ENCODE assay signal across 18 mouse cellular contexts in the genomic region with DNA sequence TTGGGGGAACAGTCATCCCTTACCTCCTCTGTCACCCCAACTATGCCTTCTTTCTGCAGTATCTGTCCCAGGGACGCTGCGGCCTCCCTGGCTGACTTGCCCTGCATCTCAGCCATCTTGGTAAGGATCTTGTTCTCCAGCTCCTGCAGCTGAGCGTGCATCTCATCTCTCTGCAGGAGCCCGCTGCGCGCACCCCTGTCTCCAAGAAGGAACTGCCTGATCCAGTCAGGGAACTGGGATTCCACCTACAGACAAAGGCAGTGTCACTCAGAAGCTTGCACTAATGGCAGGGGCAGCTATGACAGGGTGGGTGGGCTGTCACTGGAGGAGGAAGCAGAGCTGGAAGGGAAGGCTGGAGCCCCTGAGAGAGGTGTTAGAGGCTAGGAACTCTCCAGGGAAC. TPM values are rescaled to one million over a fixed set of nuclear protein-coding genes. Genes with fewer than 3 reads are reported as not detected.
DNase-seq lines count a peak whose midpoint lies in the region; ATAC-seq and TF ChIP-seq lines count a peak whose summit lies in the region.
"Had no signal": no experiment of that assay in that cellular context is flagged by ENCODE, and none has a peak within 500 bp of the region (broad histone marks: within the 10 kb centered on the region; RNA-seq: fewer than 3 reads in every experiment).

No protein-coding gene starts in this region.

- no peaks in the 10 kb centered on the region for H3K9me3 ChIP-seq in forebrain, embryonic 10.5 days
- H3K9me3 ChIP-seq in forebrain, embryonic 14.5 days (replicated peaks; ENCODE audit: control insufficient read depth, low read length) = no peaks in the 10 kb centered on the region
- H3K9me3 ChIP-seq in hindbrain, postnatal 0 days (ENCODE audit: low read length) = no peaks in the 10 kb centered on the region
- H3K9me3 ChIP-seq: G1E; intestine, embryonic 15.5 days had no signal

- no peak for TF ChIP-seq CTCF in hindbrain, postnatal 0 days (IDR thresholded peaks at IDR 0.05; ENCODE audit: low read depth)

- peaks cover 5% of the 10 kb centered on the region for H3K4me1 ChIP-seq in forebrain, embryonic 10.5 days
- H3K4me1 ChIP-seq in forebrain, embryonic 14.5 days (ENCODE audit: control insufficient read depth, insufficient read depth, low read length) = no peaks in the 10 kb centered on the region
- no peaks in the 10 kb centered on the region for H3K4me1 ChIP-seq in hindbrain, postnatal 0 days (ENCODE audit: insufficient read depth, low read length)
- H3K4me1 ChIP-seq: intestine, embryonic 15.5 days had no signal

- H3K36me3 ChIP-seq in forebrain, embryonic 10.5 days (replicated peaks) = peaks cover 84% of the 10 kb centered on the region
- peaks cover 91% of the 10 kb centered on the region for H3K36me3 ChIP-seq in forebrain, embryonic 14.5 days (ENCODE audit: control insufficient read depth, insufficient read depth, low read length)
- H3K36me3 ChIP-seq in hindbrain, postnatal 0 days (ENCODE audit: insufficient read depth, low read length) = peaks cover 51% of the 10 kb centered on the region

- peak overlapping the region; percentile 26; the same call in 1 of the 2 replicates for H3K27ac ChIP-seq in forebrain, embryonic 10.5 days
- H3K27ac ChIP-seq in forebrain, embryonic 14.5 days (ENCODE audit: low read depth, low read length) = no peak overlapping the region; the same call in 1 of the 2 replicates
- peak overlapping the region; percentile 20; the same call in 1 of the 2 replicates for H3K27ac ChIP-seq in hindbrain, postnatal 0 days
- H3K27ac ChIP-seq: intestine, embryonic 15.5 days had no signal

- no peak overlapping the region for H3K4me3 ChIP-seq in forebrain, embryonic 10.5 days
- no peak overlapping the region for H3K4me3 ChIP-seq in forebrain, embryonic 14.5 days (ENCODE audit: low read depth, low read length)
- no peak overlapping the region for H3K4me3 ChIP-seq in hindbrain, postnatal 0 days (ENCODE audit: low read length)
- H3K4me3 ChIP-seq: intestine, embryonic 15.5 days had no signal

- H3K9ac ChIP-seq in forebrain, embryonic 14.5 days (ENCODE audit: low read length) = no peak overlapping the region
- H3K9ac ChIP-seq in hindbrain, postnatal 0 days (replicated peaks; ENCODE audit: low read length) = no peak overlapping the region
- H3K9ac ChIP-seq: intestine, embryonic 15.5 days had no signal

- intact Hi-C loops in left cerebral cortex, postnatal 25 days (cut with DNase I) = no loop called here

- no peak for ATAC-seq in forebrain, embryonic 14.5 days
- no peak for ATAC-seq in hindbrain, postnatal 0 days
- ATAC-seq: activated CD4-positive, CD25-positive, alpha-beta regulatory T cell, adult 4 months had no signal

- WGBS in forebrain, embryonic 10.5 days = 80% methylated on average over 6 of the region's 6 CpGs
- 84% methylated on average over 6 of the region's 6 CpGs for WGBS in forebrain, embryonic 14.5 days
- WGBS in hindbrain, postnatal 0 days = 76% methylated on average over 6 of the region's 6 CpGs

- DNase-seq in forebrain, embryonic 10.5 days (ENCODE audit: extremely low spot score, low spot score) = no peak
- no peak for DNase-seq in forebrain, embryonic 14.5 days (ENCODE audit: low spot score)
- DNase-seq in left cerebral cortex, adult 11 months (ENCODE audit: low spot score) = peak; percentile 54
- DNase-seq in left cerebral cortex, postnatal 25 days (ENCODE audit: low spot score in 2 of 2) = no peak
- DNase-seq in brain, adult 2 months (ENCODE audit: low read depth, low spot score) = peak; percentile 78
- DNase-seq in hindbrain, postnatal 0 days (ENCODE audit: low spot score) = no peak
- no peak for DNase-seq in cerebellum, postnatal 4 days (ENCODE audit: low spot score in 2 of 2)
- DNase-seq: adrenal gland, postnatal 25 days; cerebellum, adult 11-12 months; heart, adult 11 months; heart, postnatal 36 days; lung, adult 18-20 months; lung, postnatal 14 days; thymus, postnatal 36 days had no signal

- H3K27me3 ChIP-seq in forebrain, embryonic 10.5 days (ENCODE audit: poor library complexity, severe bottlenecking) = no peaks in the 10 kb centered on the region
- no peaks in the 10 kb centered on the region for H3K27me3 ChIP-seq in forebrain, embryonic 14.5 days (replicated peaks; ENCODE audit: control insufficient read depth, insufficient read depth, low read length)
- no peaks in the 10 kb centered on the region for H3K27me3 ChIP-seq in hindbrain, postnatal 0 days (ENCODE audit: insufficient read depth, low read length)
- H3K27me3 ChIP-seq: intestine, embryonic 15.5 days had no signal

- H3K4me2 ChIP-seq in forebrain, embryonic 14.5 days (ENCODE audit: low read length) = no peak overlapping the region
- H3K4me2 ChIP-seq in hindbrain, postnatal 0 days (ENCODE audit: low read depth, low read length) = no peak overlapping the region
- H3K4me2 ChIP-seq: intestine, embryonic 15.5 days; liver, embryonic 11.5 days had no signal

RNA-seq across cellular contexts. Expression of gene Sun2, which starts 14.5 kb away (rescaled TPM):
- polyA plus RNA-seq in forebrain, embryonic 10.5 days (2016; fragmentation: Nextera tagmentation; extraction: Ambion mirVana) = 2.0 and 3.4 TPM in 2 replicates
- 4.8 and 7.6 TPM in 2 replicates for polyA plus RNA-seq in forebrain, embryonic 14.5 days (2014; fragmentation: Nextera tagmentation; extraction: Ambion mirVana)
- total RNA-seq in left cerebral cortex, postnatal 25 days (2021) = 10 to 100 TPM; 26.3 to 43.4 TPM
- total RNA-seq in hindbrain, postnatal 0 days (2014; rRNA removed) = 43.6 and 45.4 TPM in 2 replicates
- polyA plus RNA-seq in hindbrain, postnatal 0 days (2015; fragmentation: Nextera tagmentation; extraction: Ambion mirVana) = 4.5 and 5.5 TPM in 2 replicates

RNA-seq across cellular contexts. Expression of gene Gtpbp1, which starts 37.2 kb away (rescaled TPM):
- polyA plus RNA-seq in forebrain, embryonic 10.5 days (2016; fragmentation: Nextera tagmentation; extraction: Ambion mirVana) = 48.3 and 52.5 TPM in 2 replicates
- 36.2 and 43.5 TPM in 2 replicates for polyA plus RNA-seq in forebrain, embryonic 14.5 days (2014; fragmentation: Nextera tagmentation; extraction: Ambion mirVana)
- 10 to 100 TPM; 42.5 to 47.7 TPM for total RNA-seq in left cerebral cortex, postnatal 25 days (2021)
- total RNA-seq in hindbrain, postnatal 0 days (2014; rRNA removed) = 88.2 and 91.7 TPM in 2 replicates
- 36.7 and 38.3 TPM in 2 replicates for polyA plus RNA-seq in hindbrain, postnatal 0 days (2015; fragmentation: Nextera tagmentation; extraction: Ambion mirVana)

RNA-seq across cellular contexts. Expression of gene Josd1, which starts 40.1 kb away (rescaled TPM):
- polyA plus RNA-seq in forebrain, embryonic 10.5 days (2016; fragmentation: Nextera tagmentation; extraction: Ambion mirVana) = 16.6 and 18.6 TPM in 2 replicates
- polyA plus RNA-seq in forebrain, embryonic 14.5 days (2014; fragmentation: Nextera tagmentation; extraction: Ambion mirVana) = 14.7 and 15.2 TPM in 2 replicates
- 10 to 100 TPM; 71.7 to 71.8 TPM for total RNA-seq in left cerebral cortex, postnatal 25 days (2021)
- total RNA-seq in hindbrain, postnatal 0 days (2014; rRNA removed) = 53.3 and 57.9 TPM in 2 replicates
- polyA plus RNA-seq in hindbrain, postnatal 0 days (2015; fragmentation: Nextera tagmentation; extraction: Ambion mirVana) = 18.1 and 20.0 TPM in 2 replicates

RNA-seq across cellular contexts. Expression of gene Dnal4, which starts 49.8 kb away (rescaled TPM):
- 63.3 and 70.8 TPM in 2 replicates for polyA plus RNA-seq in forebrain, embryonic 10.5 days (2016; fragmentation: Nextera tagmentation; extraction: Ambion mirVana)
- 96.1 and 101 TPM in 2 replicates for polyA plus RNA-seq in forebrain, embryonic 14.5 days (2014; fragmentation: Nextera tagmentation; extraction: Ambion mirVana)
- total RNA-seq in left cerebral cortex, postnatal 25 days (2021) = 10 to 100 TPM; 46.7 to 54.9 TPM
- 42.7 and 50.3 TPM in 2 replicates for total RNA-seq in hindbrain, postnatal 0 days (2014; rRNA removed)
- polyA plus RNA-seq in hindbrain, postnatal 0 days (2015; fragmentation: Nextera tagmentation; extraction: Ambion mirVana) = 54.0 and 56.7 TPM in 2 replicates

RNA-seq across cellular contexts. Expression of gene Tomm22, which starts 57.2 kb away (rescaled TPM):
- polyA plus RNA-seq in forebrain, embryonic 10.5 days (2016; fragmentation: Nextera tagmentation; extraction: Ambion mirVana) = 268 and 286 TPM in 2 replicates
- polyA plus RNA-seq in forebrain, embryonic 14.5 days (2014; fragmentation: Nextera tagmentation; extraction: Ambion mirVana) = 299 and 300 TPM in 2 replicates
- 100 to 1,000 TPM in 1 of 2 experiments, 10 to 100 TPM in 1; 97.8 to 100 TPM for total RNA-seq in left cerebral cortex, postnatal 25 days (2021)
- 139 and 149 TPM in 2 replicates for total RNA-seq in hindbrain, postnatal 0 days (2014; rRNA removed)
- polyA plus RNA-seq in hindbrain, postnatal 0 days (2015; fragmentation: Nextera tagmentation; extraction: Ambion mirVana) = 239 and 241 TPM in 2 replicates

Comparison
In these comparisons a context has a peak if more than half of its experiments do, and no peak if none do; other contexts are left out.
1. DNase-seq: peak in left cerebral cortex, adult 11 months (single experiment) and brain, adult 2 months (single experiment); none in forebrain, embryonic 10.5 days (single experiment), forebrain, embryonic 14.5 days (single experiment), left cerebral cortex, postnatal 25 days (0 of 2), hindbrain, postnatal 0 days (single experiment) and cerebellum, postnatal 4 days (0 of 2).